Mouse (Mus musculus): ENCODE results near the gene Ech1. TPM values are rescaled to one million over a fixed set of nuclear protein-coding genes. Genes with fewer than 3 reads are reported as not detected.

Gene Ech1
- total and polyA plus RNA-seq, 3 experiments = 74.7 to 99.5 TPM; not detected in 1

DNA sequence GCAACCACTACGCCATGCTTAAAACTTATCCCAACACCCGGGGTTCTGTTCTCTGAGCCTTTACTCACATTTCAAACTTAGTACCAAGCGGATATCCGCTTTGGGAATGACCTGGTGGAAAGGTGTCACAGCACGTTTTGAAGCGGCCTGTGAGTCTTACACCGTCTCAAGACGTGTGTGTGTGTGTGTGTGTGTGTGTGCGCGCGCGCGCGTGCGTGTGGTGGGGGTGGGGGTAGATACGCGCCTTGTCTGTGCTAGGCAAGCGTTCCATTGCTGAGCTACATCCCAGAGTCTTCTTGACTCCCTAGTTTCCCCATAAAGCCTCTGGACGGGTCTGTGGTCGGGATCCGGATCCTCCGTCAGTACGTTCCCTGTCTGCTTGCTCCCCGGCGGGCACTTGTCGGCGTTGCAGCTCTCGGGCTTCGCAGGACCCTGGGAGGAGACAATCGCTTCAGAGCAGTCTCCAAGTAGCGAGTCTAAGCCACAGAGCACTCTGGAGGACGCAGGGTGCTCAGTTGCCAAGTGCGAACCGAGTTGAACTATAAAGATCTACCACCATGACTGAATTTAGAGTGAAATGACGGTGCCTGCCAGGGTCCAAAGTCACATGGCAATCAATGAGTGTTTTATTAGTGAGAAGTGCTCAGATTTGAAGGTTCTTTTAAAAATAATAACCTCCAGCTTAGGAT, 15.5 kb upstream of the Ech1 start:
- peak overlapping the region; percentile 99 for H3K27ac ChIP-seq (ENCODE audit: control insufficient read depth, low read depth, low read length)
- 0 out of 2 replicates have a peak, but pooled peaks have one; percentile 1 for TF ChIP-seq TCF12 (IDR thresholded peaks at IDR 0.05; ENCODE audit: low read depth, low read length)
- no peak for TF ChIP-seq KAT2A (conservative IDR thresholded peaks at IDR 0.05; ENCODE audit: low read depth, low read length)
- TF ChIP-seq MAZ (IDR thresholded peaks at IDR 0.05; ENCODE audit: low read depth, low read length) = 0 out of 2 replicates have a peak, but pooled peaks have one; percentile 5
- TF ChIP-seq MYB (IDR thresholded peaks at IDR 0.05; ENCODE audit: low read depth, low read length) = no peak
- no peak; the same call in 1 of the 2 replicates for TF ChIP-seq CHD1 (IDR thresholded peaks at IDR 0.05; ENCODE audit: low read depth, low read length)
- peak; percentile 31; the same call in 1 of the 2 replicates for TF ChIP-seq MYC (IDR thresholded peaks at IDR 0.05; ENCODE audit: low read depth, low read length)
- TF ChIP-seq ZMIZ1 (IDR thresholded peaks at IDR 0.05; ENCODE audit: low read depth, low read length) = peak; percentile 62
- peak; percentile 58; the same call in 1 of the 2 replicates for TF ChIP-seq SIN3A (IDR thresholded peaks at IDR 0.05; ENCODE audit: low read length)
- peak; percentile 45; the same call in 1 of the 2 replicates for TF ChIP-seq NELFE (IDR thresholded peaks at IDR 0.05; ENCODE audit: low read depth, low read length)
- no peak for TF ChIP-seq CTCF (IDR thresholded peaks at IDR 0.05 in 2 of 3, conservative IDR thresholded peaks at IDR 0.05 in 1 of 3; ENCODE audit: control insufficient read depth in 1 of 3, insufficient read depth in 1 of 3, low read depth in 2 of 3, low read length in 3 of 3, poor library complexity in 1 of 3, severe bottlenecking in 1 of 3)
- peak; percentile 72 for TF ChIP-seq NRF1 (IDR thresholded peaks at IDR 0.05; ENCODE audit: insufficient read depth, low read depth, low read length, poor library complexity, severe bottlenecking)
- peak; percentile 88 for TF ChIP-seq POLR2AphosphoS2 (IDR thresholded peaks at IDR 0.05; ENCODE audit: low read length)
- TF ChIP-seq UBTF (IDR thresholded peaks at IDR 0.05; ENCODE audit: borderline replicate concordance, insufficient read depth, low read depth, low read length) = no peak
- peak in 1 of 2 experiments; percentile 58; a peak in 2 of 4 replicates for TF ChIP-seq POLR2A (IDR thresholded peaks at IDR 0.05; ENCODE audit: control insufficient read depth in 1 of 2, insufficient read depth in 1 of 2, low read depth in 1 of 2, low read length in 2 of 2, poor library complexity in 1 of 2)
- H3K4me3 ChIP-seq (ENCODE audit: control insufficient read depth in 1 of 2, insufficient read depth in 1 of 2, low read depth in 2 of 2, low read length in 2 of 2) = peak overlapping the region; percentile 67 to 69
- peaks cover 15 to 28% of the 10 kb centered on the region in 2 experiments; a peak in 3 of 4 replicates for H3K36me3 ChIP-seq (ENCODE audit: control insufficient read depth in 1 of 2, insufficient read depth in 2 of 2, low read length in 2 of 2)
- H3K27me3 ChIP-seq (ENCODE audit: control insufficient read depth in 1 of 2, insufficient read depth in 2 of 2, low read length in 2 of 2) = no peaks in the 10 kb centered on the region
- H3K9me3 ChIP-seq (replicated peaks; ENCODE audit: insufficient read depth, low read length) = no peaks in the 10 kb centered on the region
- peaks cover 40% of the 10 kb centered on the region for H3K79me2 ChIP-seq (ENCODE audit: control insufficient read depth, insufficient read depth, low read length, poor library complexity)
- H3K4me1 ChIP-seq (ENCODE audit: control insufficient read depth in 1 of 2, insufficient read depth in 2 of 2, low read length in 2 of 2) = peaks cover 6 to 34% of the 10 kb centered on the region in 2 experiments
- DNase-seq (ENCODE audit: low read depth, low spot score) = peak; percentile 89
- peak overlapping the region; percentile 85 for H3K9ac ChIP-seq (ENCODE audit: control insufficient read depth, low read depth, low read length, poor library complexity, severe bottlenecking)

DNA sequence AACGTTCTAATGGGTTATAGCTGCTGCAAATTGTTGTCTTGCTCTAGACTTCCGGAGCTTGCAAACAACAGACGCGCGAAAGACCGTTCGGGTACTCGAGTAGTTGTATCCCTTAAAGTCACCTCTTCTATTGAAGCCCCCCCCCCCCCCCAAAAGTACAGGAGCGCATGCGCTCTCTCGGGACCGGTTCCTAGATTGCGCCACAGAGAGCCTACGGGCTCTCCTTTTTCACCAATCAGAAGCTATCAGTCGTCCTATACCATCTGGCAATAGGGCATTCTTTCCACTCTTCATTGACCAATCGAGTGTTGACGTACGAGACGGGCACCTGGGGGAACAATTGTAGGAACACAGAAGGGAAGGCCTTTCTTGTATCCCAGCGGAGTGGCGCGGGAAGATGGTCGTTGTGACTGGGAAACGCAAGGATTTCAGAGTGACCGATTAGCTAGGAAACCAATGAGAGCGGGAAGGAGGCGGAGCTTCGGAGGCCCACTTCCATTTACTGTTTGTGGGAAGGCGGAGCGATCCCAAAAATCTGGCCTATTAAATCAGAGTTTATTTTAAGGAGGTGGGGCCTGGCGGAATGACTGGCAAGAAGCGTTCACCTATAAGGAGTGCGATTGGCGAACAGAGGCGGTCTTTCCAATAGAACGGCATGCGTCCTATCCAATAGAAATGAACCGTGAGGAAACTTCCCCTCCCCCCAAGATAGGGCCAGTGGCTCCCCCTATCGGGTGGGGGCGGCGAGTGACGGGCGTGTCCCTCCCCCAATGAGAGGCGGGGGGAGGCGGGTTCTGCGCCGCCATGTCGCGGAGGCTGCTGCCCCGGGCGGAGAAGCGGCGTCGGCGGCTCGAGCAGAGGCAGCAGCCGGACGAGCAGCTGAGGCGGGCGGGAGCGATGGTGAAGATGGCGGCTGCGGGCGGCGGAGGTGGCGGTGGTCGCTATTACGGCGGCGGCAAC, 14.6 kb upstream of the Ech1 start:
- Histone ChIP-seq H3K27me3 (ENCODE audit: control insufficient read depth in 1 of 2, insufficient read depth in 2 of 2, low read length in 2 of 2) (no peaks in the 10 kb centered on the region), H3K9me3 (replicated peaks; ENCODE audit: insufficient read depth, low read length) (no peaks in the 10 kb centered on the region), H3K4me1 (ENCODE audit: control insufficient read depth in 1 of 2, insufficient read depth in 2 of 2, low read length in 2 of 2) (peaks cover 11 to 42% of the 10 kb centered on the region in 2 experiments), H3K79me2 (ENCODE audit: control insufficient read depth, insufficient read depth, low read length, poor library complexity) (peaks cover 47% of the 10 kb centered on the region), H3K27ac (ENCODE audit: control insufficient read depth, low read depth, low read length) (peak overlapping the region; percentile 99), H3K9ac (ENCODE audit: control insufficient read depth, low read depth, low read length, poor library complexity, severe bottlenecking) (peak overlapping the region; percentile 97), H3K36me3 (ENCODE audit: control insufficient read depth in 1 of 2, insufficient read depth in 2 of 2, low read length in 2 of 2) (peaks cover 22 to 37% of the 10 kb centered on the region in 2 experiments), H3K4me3 (ENCODE audit: control insufficient read depth in 1 of 2, insufficient read depth in 1 of 2, low read depth in 2 of 2, low read length in 2 of 2) (peak overlapping the region; percentile 68 to 81)
- peak; percentile 99 for DNase-seq (ENCODE audit: low read depth, low spot score)
- TF ChIP-seq JUND (IDR thresholded peaks at IDR 0.05; ENCODE audit: low read depth, low read length) (no peak), POLR2AphosphoS2 (IDR thresholded peaks at IDR 0.05; ENCODE audit: low read length) (peak; percentile 87), MYB (IDR thresholded peaks at IDR 0.05; ENCODE audit: low read depth, low read length) (no peak), ZMIZ1 (IDR thresholded peaks at IDR 0.05; ENCODE audit: low read depth, low read length) (peak; percentile 25; the same call in 1 of the 2 replicates), CTCF (IDR thresholded peaks at IDR 0.05 in 2 of 3, conservative IDR thresholded peaks at IDR 0.05 in 1 of 3; ENCODE audit: control insufficient read depth in 1 of 3, insufficient read depth in 1 of 3, low read depth in 2 of 3, low read length in 3 of 3, poor library complexity in 1 of 3, severe bottlenecking in 1 of 3) (peak in 2 of 3 experiments; percentile 31 to 36; a peak in 4 of 6 replicates), E2F4 (IDR thresholded peaks at IDR 0.05; ENCODE audit: borderline replicate concordance, low read depth, low read length) (peak; percentile 46; the same call in 1 of the 2 replicates), USF2 (IDR thresholded peaks at IDR 0.05; ENCODE audit: borderline replicate concordance in 1 of 2, insufficient read depth in 1 of 2, low read depth in 1 of 2, low read length in 2 of 2) (no peak), HCFC1 (IDR thresholded peaks at IDR 0.05; ENCODE audit: low read depth, low read length) (peak; percentile 80), KAT2A (conservative IDR thresholded peaks at IDR 0.05; ENCODE audit: low read depth, low read length) (peak; percentile 63), ZNF384 (IDR thresholded peaks at IDR 0.05; ENCODE audit: low read depth, low read length) (peak; percentile 50; the same call in 1 of the 2 replicates), CHD2 (IDR thresholded peaks at IDR 0.05; ENCODE audit: low read length) (peak; percentile 96), SMC3 (IDR thresholded peaks at IDR 0.05; ENCODE audit: low read depth, low read length) (no peak), MXI1 (IDR thresholded peaks at IDR 0.05; ENCODE audit: low read depth, low read length) (no peak; the same call in 1 of the 2 replicates), ZC3H11A (IDR thresholded peaks at IDR 0.05; ENCODE audit: low read depth, low read length) (no peak), MAZ (IDR thresholded peaks at IDR 0.05; ENCODE audit: low read depth, low read length) (peak; percentile 61; the same call in 1 of the 2 replicates), GATA1 (IDR thresholded peaks at IDR 0.05; ENCODE audit: low read depth, low read length) (peak; percentile 73), TCF12 (IDR thresholded peaks at IDR 0.05; ENCODE audit: low read depth, low read length) (peak; percentile 12; the same call in 1 of the 2 replicates), NELFE (IDR thresholded peaks at IDR 0.05; ENCODE audit: low read depth, low read length) (peak; percentile 72), NRF1 (IDR thresholded peaks at IDR 0.05; ENCODE audit: insufficient read depth, low read depth, low read length, poor library complexity, severe bottlenecking) (peak; percentile 79)
